Mouse (Mus musculus) thymus, postnatal 10 days (tissue): ENCODE results near the gene Vps16.
A peak's percentile ranks its signal among the peaks of the same experiment; 100 is the strongest.

Source experiments
- DNase-seq, 2 experiments: peaks; one replicate each; pipeline ENCODE4 v3.0.0; 2021; ENCODE audit warnings: low spot score in 2 of 2

The Vps16 gene

DNA sequence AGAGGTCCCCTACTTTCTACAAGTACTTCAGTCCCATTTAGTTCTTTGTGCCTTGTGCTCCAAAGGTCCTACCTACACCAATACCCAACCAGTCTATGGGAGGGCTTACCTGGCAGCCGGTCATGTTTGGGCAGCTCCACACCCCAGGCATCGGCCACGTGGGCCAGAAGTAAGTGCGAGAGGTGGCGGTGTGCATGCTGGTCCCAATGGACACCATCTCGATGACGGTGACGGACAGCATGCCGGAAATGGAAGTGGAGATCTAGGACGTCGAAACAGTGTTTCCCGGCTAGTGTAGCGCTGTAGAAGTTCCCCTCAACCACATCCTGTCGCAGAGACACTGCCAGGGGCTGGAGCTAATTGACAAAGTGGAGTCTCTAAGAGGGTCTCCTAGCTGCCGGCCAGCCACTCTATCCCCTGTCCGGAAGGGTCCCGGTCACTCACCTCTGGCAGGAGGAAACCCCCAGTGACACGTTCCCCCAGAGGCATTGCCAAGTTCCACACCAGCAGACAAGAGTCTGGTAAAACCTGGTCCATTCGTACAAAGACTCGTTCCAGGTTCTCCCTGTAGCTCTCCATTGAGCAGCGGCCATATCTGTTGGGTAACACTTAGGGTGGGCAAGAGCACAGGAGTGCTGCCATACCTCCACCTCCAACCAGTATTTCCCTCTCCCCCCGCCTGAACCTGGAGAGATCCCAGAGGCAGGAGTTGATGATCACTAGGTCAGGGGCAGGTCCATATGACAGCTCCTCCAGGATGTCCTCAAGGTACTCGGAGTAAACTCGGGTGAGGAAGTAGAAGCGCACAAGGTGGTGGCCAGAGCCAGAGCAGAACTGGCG, 2.1 kb upstream of the Vps16 start:
- no peak for DNase-seq

GRCm38 (mm10) chr2:130423397-130424125, 578 bp upstream of the Vps16 start:
- DNase-seq, result peak; percentile 80 to 83

GRCm38 (mm10) chr2:130425112-130425511, 973 bp downstream of the Vps16 start:
- DNase-seq, result no peak

- no peak for DNase-seq
Observed at GRCm38 (mm10) chr2:130429851-130430250, 5.7 kb downstream of the Vps16 start.

DNA sequence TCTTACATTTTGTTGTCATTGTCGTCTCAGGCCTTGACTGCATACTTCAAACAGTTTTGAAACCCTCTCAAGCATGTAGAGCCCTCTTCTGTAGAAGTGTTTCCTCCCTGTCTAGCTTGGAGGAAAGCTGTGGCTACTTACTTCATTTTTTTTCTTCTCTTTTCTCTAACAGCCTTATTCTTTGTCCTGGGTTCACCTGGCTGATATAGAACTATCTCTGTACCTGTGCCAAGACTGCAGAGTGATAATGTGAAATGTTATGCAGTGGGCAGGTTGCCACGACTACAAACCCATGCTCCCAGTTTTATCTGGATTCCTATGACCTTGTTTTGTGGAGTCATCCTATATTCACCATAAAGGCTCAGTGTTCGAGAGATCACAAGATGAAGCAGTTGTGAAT, 6.3 kb downstream of the Vps16 start:
- no peak for DNase-seq

GRCm38 (mm10) chr2:130432157-130432556, 8.0 kb downstream of the Vps16 start:
- DNase-seq, result no peak

GRCm38 (mm10) chr2:130433152-130433551, 9.0 kb downstream of the Vps16 start:
- DNase-seq, result peak in 1 of 2 experiments; percentile 67

GRCm38 (mm10) chr2:130436769-130437168, 12.6 kb downstream of the Vps16 start:
- no peak for DNase-seq

GRCm38 (mm10) chr2:130438861-130439260, 14.7 kb downstream of the Vps16 start:
- no peak for DNase-seq

GRCm38 (mm10) chr2:130439840-130440480, 15.8 kb downstream of the Vps16 start:
- no peak for DNase-seq

GRCm38 (mm10) chr2:130442162-130442561, 18.0 kb downstream of the Vps16 start:
- no peak for DNase-seq

- DNase-seq, result no peak
Observed at GRCm38 (mm10) chr2:130448449-130448848, 24.3 kb downstream of the Vps16 start.

DNA sequence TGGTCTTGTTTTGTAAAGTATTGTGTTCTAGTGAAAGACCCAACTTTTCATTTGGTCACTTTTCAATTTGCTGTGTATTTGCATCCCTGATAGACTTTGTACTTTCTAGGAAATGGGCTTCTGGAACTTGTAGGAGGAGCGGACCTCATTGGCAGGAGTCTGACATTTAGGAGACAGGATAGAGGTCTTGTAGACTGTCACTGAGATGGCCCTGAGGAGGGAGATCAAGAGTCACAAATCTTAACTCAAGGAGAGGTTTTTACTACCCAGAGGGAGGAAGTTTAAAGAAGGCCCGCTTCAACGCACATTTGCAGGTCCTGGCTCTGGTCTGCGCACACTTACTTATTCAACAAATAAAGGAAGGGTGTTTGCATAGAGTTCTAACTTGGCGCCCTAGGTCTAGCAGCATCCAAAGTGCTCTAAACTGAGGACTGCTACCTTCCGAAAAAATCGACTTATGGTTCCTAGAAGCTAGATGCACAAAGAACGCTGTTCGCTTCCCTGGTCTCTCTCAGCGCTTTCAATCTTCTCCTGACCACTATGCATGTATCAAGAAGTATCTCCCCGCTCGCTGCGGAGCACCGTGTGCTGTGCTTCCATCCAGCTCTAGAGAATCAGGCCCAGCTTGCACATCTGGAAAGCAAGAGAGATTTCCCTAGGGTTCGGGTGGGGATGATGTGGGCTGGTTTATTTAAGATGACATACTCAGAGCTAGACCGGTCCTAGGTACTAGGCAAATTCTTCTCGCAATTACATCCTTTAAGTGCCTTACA, 25.1 kb downstream of the Vps16 start:
- DNase-seq, result no peak

DNA sequence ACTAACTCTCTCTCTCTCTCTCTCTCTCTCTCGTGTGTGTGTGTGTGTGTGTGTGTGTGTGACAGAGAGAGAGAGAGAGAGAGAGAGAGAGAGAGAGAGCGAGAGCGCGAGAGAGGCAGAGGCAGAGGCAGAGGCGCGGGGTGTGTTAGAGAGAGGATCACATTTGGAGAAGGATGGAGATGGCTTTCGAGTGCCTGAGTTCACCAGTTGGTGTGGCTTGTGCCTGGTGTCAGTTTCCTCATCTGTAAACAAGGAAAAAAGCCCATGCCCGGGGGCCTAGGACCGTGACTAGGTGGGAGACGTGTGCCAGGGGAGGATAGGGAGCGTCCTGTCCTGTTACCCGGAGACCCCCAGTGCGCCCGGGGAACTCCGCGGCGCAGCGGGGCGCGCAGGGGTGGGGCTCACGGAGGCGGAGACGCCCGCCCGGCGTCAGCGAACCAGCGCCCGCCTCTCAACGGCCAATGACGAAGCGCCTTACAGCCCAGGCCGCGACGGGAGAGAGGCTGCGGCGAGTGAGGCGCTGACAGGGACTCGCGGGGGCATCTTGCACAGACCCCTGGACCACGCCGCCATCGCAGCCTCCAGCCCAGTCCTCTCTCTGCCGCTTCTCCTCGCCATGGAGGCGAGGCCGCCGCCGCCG, 25.8 kb downstream of the Vps16 start, which contains the start of gene Ptpra:
TSS of gene Ptpra (plus strand) at position 485 of the 640 bp plus-strand sequence.
- peak; percentile 86 to 91 for DNase-seq

DNA sequence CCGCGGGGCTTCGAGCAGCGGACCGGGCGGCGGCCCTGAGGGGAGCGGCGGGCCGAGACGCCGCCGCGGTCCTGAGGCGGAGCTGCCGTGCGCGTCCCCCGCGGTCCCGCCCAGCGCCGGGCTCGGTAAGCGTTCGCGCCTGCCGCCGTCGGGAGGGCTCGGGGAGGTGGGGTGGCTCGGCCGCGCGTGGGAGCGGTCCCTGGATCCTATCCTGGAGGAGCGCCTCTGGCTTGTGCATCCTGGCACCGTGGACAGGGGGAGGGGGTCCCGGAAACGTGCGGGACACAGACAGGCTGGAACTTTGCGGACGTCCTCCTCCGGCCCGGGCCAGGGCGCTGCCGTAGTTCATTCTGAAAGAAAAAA, 26.3 kb downstream of the Vps16 start:
- DNase-seq, result peak; percentile 56 to 59

DNA sequence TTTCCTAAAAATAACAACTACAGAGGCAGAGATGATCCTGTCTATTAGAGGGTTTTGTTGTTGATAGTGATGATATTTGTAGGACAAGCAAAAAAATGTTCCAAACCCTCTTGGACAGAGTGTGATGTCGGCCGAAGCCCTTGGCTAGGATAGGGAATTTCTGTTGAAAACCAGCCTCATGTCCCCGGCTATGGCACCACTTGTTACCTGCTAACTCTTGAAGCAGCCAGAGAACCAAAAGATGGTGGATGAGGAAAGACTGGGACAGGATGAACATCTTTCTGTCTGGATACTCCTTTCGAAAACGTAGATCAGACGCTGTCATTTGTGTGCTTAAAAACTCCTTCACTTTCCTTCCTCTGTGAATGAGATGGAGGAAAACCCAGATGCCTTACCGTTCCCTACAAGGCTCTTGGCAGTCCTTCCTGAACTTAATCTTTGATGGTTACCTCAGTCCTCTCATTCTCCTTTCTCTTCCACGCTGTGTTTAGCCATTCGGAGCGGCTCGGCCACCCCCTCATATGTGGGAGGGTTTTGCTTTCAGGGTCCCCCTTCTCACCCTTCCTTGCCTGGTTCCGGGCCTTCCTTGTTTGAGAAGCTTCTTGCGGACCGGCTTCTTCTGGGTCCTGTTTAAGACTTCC, 27.1 kb downstream of the Vps16 start:
- DNase-seq, result no peak

DNA sequence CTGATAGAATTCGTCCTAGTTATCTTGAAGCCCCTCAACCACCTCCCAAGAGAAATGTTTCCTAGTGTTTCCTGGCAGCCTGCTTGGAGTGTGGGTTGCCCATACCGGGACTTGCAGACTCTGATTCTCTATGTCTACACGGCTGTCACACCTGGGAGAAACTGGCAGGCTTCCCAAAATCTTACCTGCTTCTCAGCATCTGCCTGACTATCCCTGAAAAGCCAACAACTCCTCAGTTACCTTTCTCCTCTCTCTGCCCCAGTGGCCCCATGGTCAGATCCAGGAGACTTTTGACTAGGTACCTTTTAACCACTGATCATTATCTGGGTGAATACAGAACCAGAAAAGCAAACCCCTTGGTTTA, 27.6 kb downstream of the Vps16 start:
- no peak for DNase-seq

- no peak for DNase-seq
Observed at GRCm38 (mm10) chr2:130452266-130452665, 28.1 kb downstream of the Vps16 start.

DNA sequence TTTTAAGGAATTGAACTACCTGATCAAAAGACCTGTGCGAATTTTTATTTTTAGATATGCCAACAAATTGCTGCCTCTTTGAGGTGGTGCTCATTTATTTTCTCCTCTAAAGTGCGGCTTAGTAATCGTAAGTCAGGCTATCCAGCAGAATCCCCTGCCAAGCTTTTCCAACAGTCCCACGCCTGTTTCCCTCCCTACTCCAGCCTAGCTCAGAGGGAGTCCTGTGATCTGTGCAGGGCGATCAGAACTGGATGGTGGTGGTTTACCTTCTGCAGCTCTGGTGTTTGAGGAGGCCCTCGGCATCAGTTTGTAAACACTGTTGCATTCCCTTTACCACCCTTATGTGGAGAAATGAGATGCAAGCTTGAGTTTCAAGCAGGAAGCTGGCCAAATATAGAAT, 29.3 kb downstream of the Vps16 start:
- no peak for DNase-seq

DNA sequence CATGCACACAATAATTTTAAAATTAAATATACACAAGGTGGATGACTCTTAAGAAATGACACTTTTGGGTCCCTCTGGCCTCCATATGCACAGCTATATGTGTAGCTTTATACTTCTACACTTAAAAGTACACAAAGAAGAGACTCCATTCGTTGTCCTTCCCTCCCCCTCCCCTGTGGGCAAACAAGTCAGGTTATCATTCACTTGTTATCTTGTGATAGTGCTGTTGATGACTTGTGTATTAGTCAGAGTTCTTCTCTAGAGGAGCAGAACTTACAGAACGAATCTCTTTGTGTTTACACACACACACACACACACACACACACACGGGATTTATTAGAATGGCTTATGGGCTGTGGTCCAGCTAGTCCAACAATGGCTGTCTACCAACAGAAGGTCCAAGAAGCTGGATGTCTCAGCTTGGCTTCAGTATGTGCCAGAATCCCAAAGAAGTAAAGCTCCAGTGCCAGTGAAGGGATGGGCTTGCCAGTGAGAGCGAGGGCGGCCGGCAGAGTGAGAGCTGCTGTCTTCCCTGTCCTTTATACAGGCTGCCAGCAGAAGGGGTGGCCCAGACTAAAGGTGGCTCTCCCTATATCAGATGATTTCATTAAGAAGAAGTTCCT, 30.7 kb downstream of the Vps16 start:
- DNase-seq, result no peak
